Mouse (Mus musculus) heart, postnatal 0 days (tissue): ENCODE measurements around the gene Frat1. TPM values are rescaled to one million over a fixed set of nuclear protein-coding genes. Genes with fewer than 3 reads are reported as not detected.
A peak's percentile ranks its signal among the peaks of the same experiment; 100 is the strongest.
"Not testable (repeated sequence)": the region's sequence is repeated elsewhere in the genome, so short reads cannot be mapped to it uniquely, and the experiment has no call there.

ENCODE experiments used
- ATAC-seq: fragments of 200-750 bp; cut with Nextera tagmentation; 2 replicates; pipeline ENCODE4 v1.8.0; 2017; ENCODE audit warnings: low read depth, moderate number of reproducible peaks, moderate library complexity; ENCODE audit not compliant: insufficient read depth
- DNase-seq: peaks from one replicate; pipeline ENCODE4 v3.0.0-alpha.2; 2016; ENCODE audit warnings: low spot score
- H3K27ac ChIP-seq: fragments of 300-500 bp; sonication (generic); 2 replicates; pipeline ENCODE4 v1.5.1; 2014; ENCODE audit warnings: low read depth, mild to moderate bottlenecking
- H3K27me3 ChIP-seq: fragments of 300-500 bp; sonication (generic); 2 replicates; pipeline ENCODE4 v1.6.1; 2014; ENCODE audit warnings: low read length, mixed read lengths; ENCODE audit not compliant: control insufficient read depth, insufficient read depth
- H3K36me3 ChIP-seq: fragments of 300-500 bp; sonication (generic); replicated peaks from 2 replicates; pipeline ENCODE4 v1.6.1; 2014; ENCODE audit warnings: low read length, mixed read lengths; ENCODE audit not compliant: control insufficient read depth, insufficient read depth
- H3K4me1 ChIP-seq: fragments of 300-500 bp; sonication (generic); 2 replicates; pipeline ENCODE4 v1.6.1; 2014; ENCODE audit warnings: antibody characterized with exemption; ENCODE audit not compliant: control insufficient read depth, insufficient read depth
- H3K4me2 ChIP-seq: fragments of 300-500 bp; sonication (generic); 2 replicates; pipeline ENCODE4 v1.6.1; 2014; ENCODE audit warnings: low read depth, mild to moderate bottlenecking, low read length, moderate library complexity
- H3K4me3 ChIP-seq: fragments of 300-500 bp; sonication (generic); 2 replicates; pipeline ENCODE4 v1.5.1; 2014; ENCODE audit warnings: low read depth, low read length
- H3K9ac ChIP-seq: fragments of 300-500 bp; sonication (generic); replicated peaks from 2 replicates; pipeline ENCODE4 v1.6.1; 2014; ENCODE audit warnings: low read depth, low read length, mixed read lengths
- H3K9me3 ChIP-seq: fragments of 300-500 bp; sonication (generic); replicated peaks from 2 replicates; pipeline ENCODE4 v1.6.1; 2016; ENCODE audit warnings: low read length; ENCODE audit not compliant: control insufficient read depth
- CTCF ChIP-seq: IDR thresholded peaks from 2 replicates; pipeline ENCODE4 v1.5.1; 2016; ENCODE audit warnings: antibody characterized with exemption, control low read depth, low read depth
- EP300 ChIP-seq: IDR thresholded peaks from 2 replicates; pipeline ENCODE4 v1.6.1; 2016; ENCODE audit warnings: antibody characterized with exemption, low read depth
- WGBS: fragments of 180-500 bp; shearing (Covaris S2); extraction: QIAGEN DNeasy Blood & Tissue Kit; methylation state at CpG from one replicate; pipeline ENCODE4 v1.1.7; 2014; 5-methylcytosine and 5-hydroxymethylcytosine counted together
- polyA plus RNA-seq: library from polyadenylated mRNA; unstranded; fragments of >200 nt; fragmentation: Nextera tagmentation; extraction: Ambion mirVana; gene quantifications from 2 replicates; pipeline ENCODE4 v1.2.1, GENCODE M21; 2015
- total RNA-seq: library from RNA; depleted of rRNA; stranded (reverse); fragments of >200 nt; gene quantifications from 2 replicates; pipeline ENCODE4 v1.2.3, GENCODE M21; 2014; ENCODE audit warnings: low replicate concordance

Gene Frat1
- total and polyA plus RNA-seq, 2 experiments from 2014 or later, result 2.1 to 3.4 TPM

DNA sequence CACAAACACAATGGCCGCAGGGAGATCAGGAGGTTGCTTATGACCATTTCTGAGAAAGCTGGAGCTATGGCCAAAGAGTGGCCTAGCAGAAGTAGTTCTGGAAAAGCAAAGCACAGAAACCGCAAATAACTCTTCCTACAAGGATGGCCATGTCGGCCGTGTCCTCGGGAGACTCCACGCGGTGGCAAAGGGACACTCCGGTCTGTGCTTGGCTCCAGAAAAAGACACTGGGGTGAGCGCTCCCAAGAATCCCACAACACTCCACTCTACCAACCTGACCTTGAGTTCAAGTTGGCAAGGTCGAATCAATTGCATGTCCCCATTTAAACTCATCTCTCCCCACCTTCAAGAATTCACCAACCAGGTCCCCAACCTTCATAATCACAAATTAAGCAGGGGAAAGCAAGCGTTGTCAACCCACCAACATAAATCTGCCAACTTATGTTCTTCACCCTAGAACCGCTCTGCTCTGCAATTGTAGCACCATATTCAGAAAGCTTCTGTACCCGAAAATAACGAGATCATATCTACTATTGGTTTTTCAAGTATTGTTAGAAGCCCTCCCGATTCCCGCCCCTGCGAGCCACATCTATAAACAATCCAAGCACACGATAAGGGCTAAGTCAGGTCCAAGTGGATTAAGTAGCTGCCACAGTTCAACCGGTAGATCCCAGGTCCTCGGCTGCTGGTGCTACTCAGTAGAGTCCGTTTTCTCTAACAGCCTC is 16.8 kb downstream of the Frat1 start:
- peak overlapping the region; percentile 79 for H3K9ac ChIP-seq
- H3K9me3 ChIP-seq, result no peaks in the 10 kb centered on the region
- H3K27ac ChIP-seq, result peak overlapping the region; percentile 83; the same call in 1 of the 2 replicates
- ATAC-seq (no peak), DNase-seq (peak; percentile 19)
- peak overlapping the region; percentile 75 for H3K4me3 ChIP-seq
- TF ChIP-seq EP300 (no peak), CTCF (peak; percentile 18; the same call in 1 of the 2 replicates)
- WGBS, result 11% methylated on average over 21 of the region's 21 CpGs
- H3K36me3 ChIP-seq, result no peaks in the 10 kb centered on the region
- 0 out of 2 replicates have a peak, but pooled peaks cover 6% of the 10 kb centered on the region for H3K4me1 ChIP-seq
- no peaks in the 10 kb centered on the region for H3K27me3 ChIP-seq
- peak overlapping the region; percentile 100 for H3K4me2 ChIP-seq

DNA sequence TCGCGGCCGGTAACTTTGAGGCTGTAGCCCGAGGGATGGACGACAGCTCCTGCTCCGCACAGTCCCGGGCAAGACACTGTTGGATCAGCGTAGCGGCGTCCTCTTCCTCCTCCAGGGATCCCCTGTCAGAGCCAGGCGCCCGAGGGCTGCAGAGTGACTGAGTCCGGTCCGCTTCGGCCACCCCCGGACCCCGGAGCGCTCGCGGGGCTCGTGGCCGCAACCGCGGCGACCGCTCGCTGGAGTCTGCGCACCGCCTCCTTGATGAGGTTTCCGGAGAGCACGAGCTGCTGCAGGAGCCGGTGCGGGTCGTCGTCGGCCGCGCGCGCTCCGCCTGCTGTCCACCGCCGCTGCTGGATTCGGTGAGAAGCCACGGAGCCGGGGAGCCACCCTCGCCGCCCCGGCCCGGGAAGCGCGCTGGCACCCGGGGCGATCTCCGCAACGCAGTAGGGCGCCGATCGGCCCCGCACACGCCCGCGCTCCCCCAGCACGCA is 17.4 kb downstream of the Frat1 start:
- Histone ChIP-seq H3K27ac (peak overlapping the region; percentile 83), H3K9me3 (no peaks in the 10 kb centered on the region), H3K27me3 (no peaks in the 10 kb centered on the region), H3K4me2 (peak overlapping the region; percentile 100), H3K9ac (peak overlapping the region; percentile 79), H3K4me1 (0 out of 2 replicates have a peak, but pooled peaks cover 6% of the 10 kb centered on the region), H3K36me3 (no peaks in the 10 kb centered on the region), H3K4me3 (peak overlapping the region; percentile 75)
- DNase-seq (no peak), ATAC-seq (peak; percentile 9; the same call in 1 of the 2 replicates)
- no peak for TF ChIP-seq EP300
- no peak for TF ChIP-seq CTCF
- WGBS, result under 1% methylated on average over 57 of the region's 64 CpGs

DNA sequence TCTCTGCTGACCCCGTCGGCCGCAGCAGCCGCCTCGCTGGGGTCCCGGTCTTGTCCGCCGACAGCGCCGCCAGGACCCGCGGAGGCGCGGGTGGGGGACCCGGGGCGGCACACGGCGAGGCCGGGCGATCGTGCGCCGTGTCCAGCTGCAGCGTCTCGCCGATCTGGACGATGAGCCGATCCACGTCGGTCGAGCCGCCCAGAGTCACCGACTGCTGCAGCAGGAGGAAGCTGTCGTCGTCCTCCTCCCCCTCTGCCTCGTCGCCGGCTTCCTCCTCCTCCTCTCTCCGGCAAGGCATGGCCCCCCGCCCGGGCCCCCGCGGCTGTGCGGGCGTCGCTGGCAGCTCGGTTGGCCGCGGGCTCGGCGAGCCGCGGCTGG is 17.8 kb downstream of the Frat1 start:
- 0% methylated on average over 20 of the region's 53 CpGs for WGBS
- DNase-seq, H3K36me3 ChIP-seq, H3K9me3 ChIP-seq, H3K4me1 ChIP-seq, H3K27me3 ChIP-seq: not testable (repeated sequence)
- Histone ChIP-seq H3K4me3 (peak overlapping the region; percentile 75), H3K4me2 (peak overlapping the region; percentile 100), H3K27ac (peak overlapping the region; percentile 83), H3K9ac (peak overlapping the region; percentile 79)
- 0 out of 2 replicates have a peak, but pooled peaks have one; percentile 12 for TF ChIP-seq EP300
- ATAC-seq, result peak; percentile 54

DNA sequence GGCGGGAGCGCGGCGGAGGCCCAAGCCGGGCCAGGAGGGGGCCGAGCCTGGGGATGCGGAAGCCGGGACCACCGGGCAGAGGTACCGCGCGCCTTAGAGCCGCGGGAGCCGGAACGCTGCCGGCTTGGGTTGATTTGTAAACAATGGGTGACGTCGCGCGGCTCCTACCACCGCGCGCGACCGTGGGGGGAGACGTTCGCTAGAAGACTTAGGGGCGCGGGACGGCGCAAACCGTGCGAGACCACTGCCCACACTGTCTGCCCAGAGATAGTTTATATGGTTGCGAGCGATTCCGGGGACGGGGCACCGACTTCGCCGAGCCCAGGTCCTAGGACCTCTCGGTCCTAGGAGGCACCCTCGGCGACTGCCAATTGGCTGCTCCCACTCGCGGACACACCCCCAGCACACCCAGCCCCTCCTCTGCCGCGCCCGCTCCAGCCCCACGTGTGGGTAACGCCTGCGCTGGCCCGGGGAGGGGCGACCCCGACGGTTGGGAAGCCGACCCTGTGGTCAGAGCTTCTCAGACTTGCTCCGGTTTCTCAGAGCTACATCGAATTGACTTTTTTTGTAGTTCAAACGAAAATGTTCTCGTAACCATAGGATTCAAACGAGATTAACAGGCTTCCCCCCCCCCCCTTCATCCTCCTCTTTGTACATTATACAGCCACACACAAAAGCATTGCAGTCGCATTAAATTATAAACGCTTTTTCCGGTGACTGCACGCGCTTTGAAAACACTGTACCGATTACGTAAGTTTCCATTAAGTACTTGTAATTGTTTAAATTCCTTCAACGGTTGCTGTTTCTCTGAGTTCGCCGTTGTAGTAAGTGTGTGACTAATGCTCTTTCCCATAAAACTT is 18.5 kb downstream of the Frat1 start, which contains the start of gene Frat2:
TSS of gene Frat2 (minus strand) at position 141 of the 860 bp plus-strand sequence.
- WGBS, result under 1% methylated on average over 69 of the region's 72 CpGs

DNA sequence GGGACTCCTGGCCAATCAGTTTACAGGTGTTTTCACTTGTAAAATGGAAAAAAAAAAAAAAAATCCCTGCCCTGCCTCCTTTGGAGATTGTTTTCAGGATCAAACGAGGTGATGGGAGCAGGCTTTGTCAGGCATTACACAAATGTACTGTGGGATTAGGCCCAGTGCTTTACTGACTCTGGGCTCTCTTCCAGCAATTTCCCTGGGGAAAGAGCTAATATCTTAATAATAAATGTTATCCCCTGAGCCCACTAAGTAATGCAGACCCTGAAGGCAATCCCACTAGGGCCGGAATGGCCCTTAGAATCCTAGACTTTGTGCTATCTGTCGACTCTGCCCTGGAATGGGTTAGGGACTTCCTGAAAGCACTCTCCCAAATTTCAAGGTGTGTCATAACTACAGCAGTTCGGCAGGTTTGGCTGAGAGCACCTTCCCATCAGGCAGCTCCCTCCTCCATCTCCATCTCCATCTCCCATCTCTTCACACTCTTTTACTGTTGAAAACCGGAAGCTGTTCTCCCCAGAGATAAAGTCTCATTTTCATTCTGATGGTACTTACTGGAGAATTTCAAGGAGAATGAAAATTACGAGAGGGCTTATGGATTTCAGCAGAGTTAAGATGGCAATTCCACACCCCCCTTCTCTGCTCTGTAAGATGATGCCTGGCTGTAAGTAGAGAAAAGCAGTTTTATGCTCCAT is 20.4 kb downstream of the Frat1 start:
- Histone ChIP-seq H3K4me1 (0 out of 2 replicates have a peak, but pooled peaks cover 6% of the 10 kb centered on the region), H3K4me3 (no peak overlapping the region), H3K4me2 (no peak overlapping the region), H3K36me3 (no peaks in the 10 kb centered on the region), H3K9ac (no peak overlapping the region), H3K9me3 (no peaks in the 10 kb centered on the region), H3K27me3 (no peaks in the 10 kb centered on the region), H3K27ac (no peak overlapping the region)
- DNase-seq (no peak), ATAC-seq (no peak)
- WGBS, result 42% methylated on average over 6 of the region's 6 CpGs
- TF ChIP-seq EP300 (no peak), CTCF (no peak)

More for the DNA sequence above, 18.5 kb downstream of the Frat1 start, which contains the start of gene Frat2:
- Histone ChIP-seq H3K27ac (peak within 1 kb of the TSS; percentile 83), H3K27me3 (no peaks in the 10 kb centered on the region), H3K9me3 (no peaks in the 10 kb centered on the region), H3K4me1 (0 out of 2 replicates have a peak, but pooled peaks cover 6% of the 10 kb centered on the region), H3K4me2 (peak within 1 kb of the TSS; percentile 100), H3K9ac (peak within 1 kb of the TSS; percentile 79), H3K36me3 (no peaks in the 10 kb centered on the region), H3K4me3 (peak within 1 kb of the TSS; percentile 75)
- TF ChIP-seq EP300 (peak; percentile 54; the same call in 1 of the 2 replicates), CTCF (no peak)
- DNase-seq (peak; percentile 90), ATAC-seq (peak; percentile 95)
